Mouse (Mus musculus) midbrain, postnatal 0 days (tissue): Measurements from ENCODE around the gene Hal. TPM values are rescaled to one million over a fixed set of nuclear protein-coding genes. Genes with fewer than 3 reads are reported as not detected.
A peak's percentile ranks its signal among the peaks of the same experiment; 100 is the strongest.

Source experiments
- ATAC-seq: fragments of 200-750 bp; cut with Nextera tagmentation; 2 replicates; pipeline ENCODE4 v1.8.0; 2017; ENCODE audit warnings: moderate number of reproducible peaks, mild to moderate bottlenecking, moderate TSS enrichment, moderate library complexity; ENCODE audit not compliant: low FRiP score
- DNase-seq: peaks from one replicate; pipeline ENCODE4 v3.0.0-alpha.2; 2015; ENCODE audit warnings: low spot score
- H3K27ac ChIP-seq: fragments of 300-500 bp; sonication (generic); 2 replicates; pipeline ENCODE4 v1.5.1; 2014; ENCODE audit warnings: low read depth, mild to moderate bottlenecking, low read length, mixed read lengths
- H3K27me3 ChIP-seq: fragments of 300-500 bp; sonication (generic); 2 replicates; pipeline ENCODE4 v1.6.1; 2014; ENCODE audit warnings: low read length, control low read depth, mixed read lengths; ENCODE audit not compliant: insufficient read depth
- H3K36me3 ChIP-seq: fragments of 300-500 bp; sonication (generic); 2 replicates; pipeline ENCODE4 v1.6.1; 2014; ENCODE audit warnings: low read length, control low read depth, mixed read lengths; ENCODE audit not compliant: insufficient read depth
- H3K4me1 ChIP-seq: fragments of 300-500 bp; sonication (generic); 2 replicates; pipeline ENCODE4 v1.6.1; 2014; ENCODE audit warnings: mild to moderate bottlenecking, control low read depth, antibody characterized with exemption, low read length, mixed read lengths; ENCODE audit not compliant: insufficient read depth
- H3K4me2 ChIP-seq: fragments of 300-500 bp; sonication (generic); 2 replicates; pipeline ENCODE4 v1.6.1; 2014; ENCODE audit warnings: low read depth, mild to moderate bottlenecking, low read length, mixed read lengths; ENCODE audit not compliant: poor library complexity, severe bottlenecking
- H3K4me3 ChIP-seq: fragments of 300-500 bp; sonication (generic); 2 replicates; pipeline ENCODE4 v1.5.1; 2014; ENCODE audit warnings: low read depth, mild to moderate bottlenecking, low read length, moderate library complexity
- H3K9ac ChIP-seq: fragments of 300-500 bp; sonication (generic); replicated peaks from 2 replicates; pipeline ENCODE4 v1.6.1; 2014; ENCODE audit warnings: mild to moderate bottlenecking, low read length, moderate library complexity, mixed read lengths; ENCODE audit not compliant: poor library complexity, severe bottlenecking
- H3K9me3 ChIP-seq: fragments of 300-500 bp; sonication (generic); 2 replicates; pipeline ENCODE4 v1.6.1; 2016; ENCODE audit warnings: low read length, control low read depth
- CTCF ChIP-seq: IDR thresholded peaks from 2 replicates; pipeline ENCODE4 v1.5.1; 2016; ENCODE audit warnings: antibody characterized with exemption, mild to moderate bottlenecking
- WGBS: fragments of 180-500 bp; shearing (Covaris S2); extraction: QIAGEN DNeasy Blood & Tissue Kit; methylation state at CpG from one replicate; pipeline ENCODE4 v1.1.7; 2014; 5-methylcytosine and 5-hydroxymethylcytosine counted together
- polyA plus RNA-seq: library from polyadenylated mRNA; unstranded; fragments of >200 nt; fragmentation: Nextera tagmentation; extraction: Ambion mirVana; gene quantifications from 2 replicates; pipeline ENCODE4 v1.2.1, GENCODE M21; 2015
- total RNA-seq: library from RNA; depleted of rRNA; stranded (reverse); fragments of >200 nt; gene quantifications from 2 replicates; pipeline ENCODE4 v1.2.3, GENCODE M21; 2014; rRNA removed

The Hal gene
- total RNA-seq (0.14 and 0.49 TPM in 2 replicates), polyA plus RNA-seq (0.20 and 0.33 TPM in 2 replicates)

- WGBS, result 40% methylated on average over 17 of the region's 17 CpGs
- peaks cover 6% of the 10 kb centered on the region for H3K36me3 ChIP-seq
- no peak for ATAC-seq
- H3K27me3 ChIP-seq, result no peaks in the 10 kb centered on the region
- no peak within 1 kb of the TSS for H3K4me2 ChIP-seq
- H3K4me1 ChIP-seq, result no peaks in the 10 kb centered on the region
- no peak within 1 kb of the TSS for H3K27ac ChIP-seq
- no peak within 1 kb of the TSS for H3K9ac ChIP-seq
- no peak for DNase-seq
- no peak for TF ChIP-seq CTCF
- H3K9me3 ChIP-seq, result no peaks in the 10 kb centered on the region
- no peak within 1 kb of the TSS for H3K4me3 ChIP-seq
These were observed at the start of gene Hal for GRCm38 (mm10) chr10:93488066-93488827. Hal (plus strand) TSS chr10:93488768.

GRCm38 (mm10) chr10:93441501-93441900 is 47.1 kb upstream of the Hal start:
- Histone ChIP-seq H3K27me3 (no peaks in the 10 kb centered on the region), H3K4me3 (no peak overlapping the region), H3K36me3 (no peaks in the 10 kb centered on the region), H3K9me3 (no peaks in the 10 kb centered on the region), H3K4me2 (no peak overlapping the region), H3K4me1 (no peaks in the 10 kb centered on the region), H3K27ac (no peak overlapping the region), H3K9ac (no peak overlapping the region)
- ATAC-seq (no peak), DNase-seq (no peak)
- TF ChIP-seq CTCF, result no peak
- 91% methylated on average over 6 of the region's 6 CpGs for WGBS

GRCm38 (mm10) chr10:93442183-93442582 is 46.4 kb upstream of the Hal start:
- Histone ChIP-seq H3K4me1 (no peaks in the 10 kb centered on the region), H3K4me2 (no peak overlapping the region), H3K9me3 (no peaks in the 10 kb centered on the region), H3K27ac (no peak overlapping the region), H3K4me3 (no peak overlapping the region), H3K36me3 (no peaks in the 10 kb centered on the region), H3K27me3 (no peaks in the 10 kb centered on the region), H3K9ac (no peak overlapping the region)
- TF ChIP-seq CTCF, result no peak
- DNase-seq (no peak), ATAC-seq (no peak)
- 85% methylated on average over 3 of the region's 3 CpGs for WGBS

GRCm38 (mm10) chr10:93444407-93444806 is 44.2 kb upstream of the Hal start:
- WGBS, result 89% methylated on average over 9 of the region's 9 CpGs

GRCm38 (mm10) chr10:93447398-93447797 is 41.2 kb upstream of the Hal start:
- ATAC-seq, result no peak
- Histone ChIP-seq H3K27ac (no peak overlapping the region), H3K4me3 (no peak overlapping the region), H3K4me1 (no peaks in the 10 kb centered on the region), H3K36me3 (no peaks in the 10 kb centered on the region), H3K9ac (no peak overlapping the region), H3K27me3 (no peaks in the 10 kb centered on the region), H3K4me2 (no peak overlapping the region), H3K9me3 (no peaks in the 10 kb centered on the region)
- 74% methylated on average over 10 of the region's 10 CpGs for WGBS
- no peak for DNase-seq
- no peak for TF ChIP-seq CTCF

More at GRCm38 (mm10) chr10:93444407-93444806, 44.2 kb upstream of the Hal start:
- Histone ChIP-seq H3K4me2 (no peak overlapping the region), H3K9me3 (no peaks in the 10 kb centered on the region), H3K36me3 (no peaks in the 10 kb centered on the region), H3K4me3 (no peak overlapping the region), H3K27ac (no peak overlapping the region), H3K9ac (no peak overlapping the region), H3K27me3 (no peaks in the 10 kb centered on the region), H3K4me1 (no peaks in the 10 kb centered on the region)
- ATAC-seq, result no peak
- TF ChIP-seq CTCF, result no peak
- DNase-seq, result no peak

GRCm38 (mm10) chr10:93454652-93455014 is 33.9 kb upstream of the Hal start:
- H3K27ac ChIP-seq, result no peak overlapping the region
- WGBS, result 62% methylated on average over 7 of the region's 7 CpGs
- peaks cover 11% of the 10 kb centered on the region for H3K4me1 ChIP-seq
- H3K27me3 ChIP-seq, result no peaks in the 10 kb centered on the region
- no peak for DNase-seq
- no peaks in the 10 kb centered on the region for H3K36me3 ChIP-seq
- H3K9me3 ChIP-seq, result no peaks in the 10 kb centered on the region
- peak overlapping the region; percentile 65 for H3K4me3 ChIP-seq
- peak overlapping the region; percentile 88 for H3K4me2 ChIP-seq
- ATAC-seq, result no peak
- TF ChIP-seq CTCF, result no peak
- no peak overlapping the region; the same call in 1 of the 2 replicates for H3K9ac ChIP-seq
